Mouse (Mus musculus): Measurements from ENCODE around the gene Spag16.

- no peak for TF ChIP-seq GATA1 (IDR thresholded peaks at IDR 0.05; ENCODE audit: borderline replicate concordance, low read length)
- no peak for TF ChIP-seq CTCF (IDR thresholded peaks at IDR 0.05; ENCODE audit: low read depth, low read length)
- TF ChIP-seq TAL1 (conservative IDR thresholded peaks at IDR 0.05; ENCODE audit: low read depth, low read length) = no peak
- no peak for TF ChIP-seq POLR2AphosphoS5 (IDR thresholded peaks at IDR 0.05; ENCODE audit: insufficient replicate concordance, low read depth, low read length)
These were observed 527.2 kb downstream of the Spag16 start for GRCm38 (mm10) chr1:70354014-70354413.

Data from G1E (cell line).